Mouse (Mus musculus): Measurements from ENCODE around the gene Zfhx3.

Zfhx3 gene

DNA sequence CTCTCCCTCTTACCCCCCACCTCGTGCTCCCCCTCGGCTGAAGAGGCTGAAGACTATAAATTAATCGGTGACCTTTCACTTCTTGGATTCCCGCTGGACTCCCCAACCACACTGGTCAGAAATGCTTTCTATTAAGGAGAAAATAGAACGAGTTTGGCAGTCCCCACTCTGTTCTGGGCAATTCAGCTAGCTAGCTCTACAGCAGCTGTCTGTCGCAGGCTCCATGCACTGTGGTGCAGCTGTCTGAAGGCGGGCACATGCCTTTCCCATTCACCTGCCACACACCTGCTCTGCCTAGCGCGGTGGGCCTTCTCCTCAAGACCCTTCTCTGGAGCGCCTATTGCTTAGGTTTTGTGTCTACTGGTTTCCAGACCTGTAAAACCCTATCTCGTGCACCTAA lies 1000.7 kb downstream of the Zfhx3 start:
- no peak for DNase-seq

GRCm38 (mm10) chr8:108944312-108944711 lies 1001.9 kb downstream of the Zfhx3 start:
- DNase-seq = no peak

- no peak for DNase-seq
Measured at GRCm38 (mm10) chr8:108950311-108950710, 1007.9 kb downstream of the Zfhx3 start.

DNA sequence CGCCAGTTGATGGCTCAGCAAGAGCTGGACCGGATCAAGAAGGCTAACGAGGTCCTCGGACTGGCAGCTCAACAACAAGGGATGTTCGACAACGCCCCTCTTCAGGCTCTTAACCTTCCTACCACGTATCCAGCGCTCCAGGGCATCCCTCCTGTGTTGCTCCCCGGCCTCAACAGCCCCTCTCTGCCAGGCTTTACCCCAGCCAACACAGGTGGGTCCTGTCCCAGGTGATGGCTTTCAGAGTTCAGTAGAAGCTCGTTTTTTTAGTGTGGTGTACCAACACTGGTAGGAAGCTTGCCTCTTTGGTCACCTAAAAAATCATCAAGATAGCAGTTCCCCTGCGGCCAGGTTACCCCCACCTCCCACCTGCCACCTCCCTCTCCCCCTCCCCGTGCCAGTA lies 1009.1 kb downstream of the Zfhx3 start:
- DNase-seq = no peak

GRCm38 (mm10) chr8:108956416-108956815 lies 1014.0 kb downstream of the Zfhx3 start:
- peak; percentile 27 to 46 for DNase-seq

- no peak for DNase-seq
Measured at GRCm38 (mm10) chr8:108962516-108962915, 1020.1 kb downstream of the Zfhx3 start.

- no peak for DNase-seq
Measured at GRCm38 (mm10) chr8:108963181-108963580, 1020.7 kb downstream of the Zfhx3 start.

DNA sequence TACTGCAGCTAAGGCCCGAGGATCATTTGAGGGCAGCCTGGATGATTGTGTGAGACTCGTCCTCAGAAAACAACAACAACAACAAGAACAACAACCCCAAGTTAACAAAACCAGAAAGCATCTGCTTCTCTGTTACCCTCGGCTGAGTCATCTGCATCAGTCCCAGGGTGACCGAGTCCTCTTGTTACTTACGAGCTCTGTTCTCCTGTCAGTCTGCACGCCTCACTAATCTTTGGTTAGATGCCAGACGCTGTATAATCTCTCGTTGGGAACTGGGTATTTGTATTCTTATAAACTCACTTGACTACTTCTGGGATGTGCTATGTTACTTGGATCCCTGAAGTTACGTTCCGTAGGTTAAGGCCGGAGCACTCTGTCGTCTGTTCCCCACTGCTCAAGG lies 1023.6 kb downstream of the Zfhx3 start:
- peak in 1 of 2 experiments; percentile 21 for DNase-seq

- no peak for DNase-seq
Measured at GRCm38 (mm10) chr8:108973639-108974325, 1031.3 kb downstream of the Zfhx3 start.

GRCm38 (mm10) chr8:108977693-108978361 lies 1035.4 kb downstream of the Zfhx3 start:
- DNase-seq = peak in 1 of 2 experiments; percentile 11

- DNase-seq = no peak
Measured at GRCm38 (mm10) chr8:108978362-108978750, 1035.9 kb downstream of the Zfhx3 start.

DNA sequence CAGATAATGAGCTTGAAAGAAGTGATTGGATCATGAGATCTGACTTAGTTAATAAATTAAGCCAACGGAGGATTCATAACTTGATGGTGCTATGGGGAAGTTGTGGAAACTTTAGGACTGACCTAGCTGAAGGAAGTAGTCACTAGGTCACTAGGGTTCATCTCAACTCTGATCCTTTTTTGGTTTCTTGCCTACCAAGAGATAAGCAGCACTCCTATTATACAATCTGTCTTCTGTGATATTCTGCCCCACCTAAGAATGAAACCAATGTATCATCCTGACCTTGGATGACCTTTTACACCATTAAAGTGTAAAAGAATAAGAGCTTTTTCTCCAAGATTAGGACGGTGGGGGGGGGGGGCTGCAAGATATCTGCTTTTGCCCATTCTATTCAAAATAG lies 1042.5 kb downstream of the Zfhx3 start:
- DNase-seq = no peak

DNA sequence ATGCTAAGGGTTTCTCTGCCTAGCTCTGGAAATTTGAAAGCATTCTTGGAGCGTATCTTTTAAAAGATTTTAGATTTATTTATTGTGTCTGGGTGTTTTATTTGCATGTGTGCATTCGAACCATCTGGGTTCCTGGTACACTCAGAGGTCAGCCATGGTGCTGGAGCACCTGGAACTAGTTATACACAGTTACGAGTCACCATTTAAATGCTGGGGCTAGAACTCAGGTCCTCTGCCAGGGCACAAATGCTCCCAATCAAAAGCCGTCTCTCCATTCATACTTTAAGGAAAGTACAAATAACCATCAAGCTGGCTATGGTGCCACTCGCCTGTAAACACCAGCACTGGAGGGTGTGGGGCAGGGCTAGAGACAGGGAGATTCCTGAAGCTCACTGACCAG lies 1047.4 kb downstream of the Zfhx3 start:
- no peak for DNase-seq

GRCm38 (mm10) chr8:108990537-108990936 lies 1048.1 kb downstream of the Zfhx3 start:
- no peak for DNase-seq

DNA sequence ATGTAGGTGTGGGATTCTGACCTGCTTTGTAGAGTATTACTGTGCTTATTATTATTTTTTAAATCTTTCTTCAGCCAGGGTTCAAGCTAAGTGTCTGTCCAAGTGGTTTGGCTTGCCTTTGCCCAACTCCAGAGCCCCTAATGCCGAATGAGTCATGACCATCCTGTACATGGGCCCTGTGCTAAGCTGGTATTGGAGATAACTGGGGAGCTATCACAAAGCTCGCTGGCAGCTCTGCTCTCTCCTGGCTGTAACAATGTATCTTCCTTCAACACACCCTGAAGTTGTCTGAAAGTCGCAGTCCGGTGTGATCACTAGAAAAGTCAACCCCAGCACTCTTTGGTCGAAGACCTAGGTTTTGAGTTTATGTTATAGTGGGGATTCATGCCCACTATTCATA lies 1049.0 kb downstream of the Zfhx3 start:
- DNase-seq = no peak

- no peak for DNase-seq
Measured at GRCm38 (mm10) chr8:108993718-108994117, 1051.3 kb downstream of the Zfhx3 start.

GRCm38 (mm10) chr8:108994187-108994586 lies 1051.7 kb downstream of the Zfhx3 start:
- no peak for DNase-seq

GRCm38 (mm10) chr8:108994880-108995279 lies 1052.4 kb downstream of the Zfhx3 start:
- DNase-seq = no peak

- no peak for DNase-seq
Measured at GRCm38 (mm10) chr8:108997334-108997733, 1054.9 kb downstream of the Zfhx3 start.

DNA sequence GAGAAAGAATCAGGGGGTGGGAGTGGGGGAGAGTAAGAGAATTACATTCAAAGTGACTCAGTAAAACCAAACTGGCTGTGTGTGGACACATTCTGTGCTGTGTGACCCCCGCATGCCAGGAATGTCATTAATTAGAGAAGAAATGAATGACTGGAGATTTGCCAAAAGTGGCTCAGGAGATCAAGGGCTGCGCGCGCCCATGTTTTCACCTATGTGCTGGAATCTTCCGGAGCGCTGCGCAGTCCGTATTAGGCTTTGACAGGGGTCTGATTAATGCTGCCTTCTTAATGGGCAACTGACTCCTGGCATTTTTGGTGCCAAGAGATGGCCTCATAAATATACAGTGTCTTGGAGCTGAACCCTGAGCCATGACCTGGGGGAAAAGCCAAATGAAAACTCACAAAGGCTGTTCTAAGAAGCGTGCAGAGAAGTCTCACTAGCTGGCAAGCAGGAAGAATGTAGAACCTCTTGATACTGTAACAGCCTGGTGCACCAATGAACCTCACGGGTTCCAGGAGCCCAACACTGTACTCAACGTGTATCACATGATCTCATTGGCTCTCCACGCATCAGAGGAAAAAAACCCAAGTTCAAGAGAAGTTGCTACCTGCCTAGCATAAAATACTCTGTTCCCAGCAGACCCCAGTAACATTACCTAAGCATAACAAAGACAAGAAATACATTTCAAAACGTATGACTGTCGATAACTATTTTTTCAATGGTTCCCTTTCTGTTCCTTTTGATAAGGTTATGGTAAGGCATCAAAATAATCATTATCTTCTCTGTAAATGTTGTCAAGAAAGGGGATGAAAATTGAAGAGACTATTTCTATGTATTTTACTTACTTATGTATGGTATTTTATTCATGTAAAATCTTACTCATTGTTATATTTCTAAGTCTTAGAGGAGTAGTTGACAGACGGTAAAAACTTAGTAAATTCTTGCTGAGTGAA lies 1057.1 kb downstream of the Zfhx3 start:
- DNase-seq = peak in 1 of 2 experiments; percentile 31

- no peak for DNase-seq
Measured at GRCm38 (mm10) chr8:109001031-109001430, 1058.6 kb downstream of the Zfhx3 start.

- DNase-seq = no peak
Measured at GRCm38 (mm10) chr8:109001923-109002322, 1059.5 kb downstream of the Zfhx3 start.

- no peak for DNase-seq
Measured at GRCm38 (mm10) chr8:109006986-109007385, 1064.5 kb downstream of the Zfhx3 start.
